Mouse (Mus musculus) liver, embryonic 14.5 days (tissue): ENCODE results near the gene Hoxb3. TPM values are rescaled to one million over a fixed set of nuclear protein-coding genes. Genes with fewer than 3 reads are reported as not detected.

Experiments
- ATAC-seq: fragments of 200-750 bp; cut with Nextera tagmentation; 2 replicates; pipeline ENCODE4 v1.8.0; 2017; ENCODE audit warnings: moderate number of reproducible peaks, mild to moderate bottlenecking, moderate library complexity; ENCODE audit not compliant: insufficient read depth
- DNase-seq, 3 experiments: peaks; one replicate each; pipeline ENCODE4 v3.0.0-alpha.2; 2012 to 2013; ENCODE audit warnings: low read depth in 3 of 3, low spot score in 3 of 3
- H3K27ac ChIP-seq: fragments of 300-500 bp; sonication (generic); 2 replicates; pipeline ENCODE4 v1.5.1; 2014; ENCODE audit warnings: moderate library complexity, mild to moderate bottlenecking, control low read depth, inconsistent platforms
- H3K27me3 ChIP-seq: fragments of 300-500 bp; sonication (generic); 2 replicates; pipeline ENCODE4 v1.6.1; 2014; ENCODE audit warnings: mild to moderate bottlenecking, low read length, moderate library complexity; ENCODE audit not compliant: control insufficient read depth, insufficient read depth
- H3K36me3 ChIP-seq: fragments of 300-500 bp; sonication (generic); replicated peaks from 2 replicates; pipeline ENCODE4 v1.6.1; 2014; ENCODE audit warnings: low read depth; ENCODE audit not compliant: control insufficient read depth, insufficient read depth
- H3K4me1 ChIP-seq, 2 experiments: fragments of 200-500 bp in 1 of 2; fragments of 300-500 bp in 1 of 2; sonication (generic) in 1 of 2; replicated peaks; 2 replicates each; pipeline ENCODE4 v1.6.1; 2012 to 2014; ENCODE audit warnings: antibody characterized with exemption in 1 of 2, inconsistent platforms in 1 of 2, low read length in 1 of 2; ENCODE audit not compliant: control insufficient read depth in 2 of 2, insufficient read depth in 2 of 2
- H3K4me2 ChIP-seq: fragments of 300-500 bp; sonication (generic); 2 replicates; pipeline ENCODE4 v1.6.1; 2014; ENCODE audit warnings: low read depth, mild to moderate bottlenecking, control low read depth, moderate library complexity
- H3K4me3 ChIP-seq, 2 experiments: fragments of 200-500 bp in 1 of 2; fragments of 300-500 bp in 1 of 2; sonication (generic) in 1 of 2; 2 replicates each; pipeline ENCODE4 v1.5.1; 2012 to 2014; ENCODE audit warnings: low read depth in 2 of 2, low read length in 2 of 2, mild to moderate bottlenecking in 2 of 2, control low read depth in 1 of 2, inconsistent platforms in 1 of 2, moderate library complexity in 1 of 2; ENCODE audit not compliant: insufficient read depth in 1 of 2
- H3K9ac ChIP-seq: fragments of 300-500 bp; sonication (generic); replicated peaks from 2 replicates; pipeline ENCODE4 v1.6.1; 2014; ENCODE audit warnings: mild to moderate bottlenecking, control low read depth, moderate library complexity
- H3K9me3 ChIP-seq: fragments of 300-500 bp; sonication (generic); 2 replicates; pipeline ENCODE4 v1.6.1; 2016; ENCODE audit warnings: low read length, mixed read lengths; ENCODE audit not compliant: control insufficient read depth
- CTCF ChIP-seq: IDR thresholded peaks from 2 replicates; pipeline ENCODE4 v1.5.1; 2016; ENCODE audit warnings: antibody characterized with exemption, low read depth, control low read depth
- EP300 ChIP-seq: IDR thresholded peaks from 2 replicates; pipeline ENCODE4 v1.6.1; 2016; ENCODE audit warnings: antibody characterized with exemption, low read depth
- WGBS: fragments of 180-500 bp; shearing (Covaris S2); extraction: QIAGEN DNeasy Blood & Tissue Kit; methylation state at CpG from one replicate; pipeline ENCODE4 v1.1.7; 2014; ENCODE audit not compliant: insufficient replicate concordance; 5-methylcytosine and 5-hydroxymethylcytosine counted together
- polyA plus RNA-seq, 2 experiments: library from polyadenylated mRNA; depleted of rRNA in 1 of 2; stranded (reverse) in 1 of 2; unstranded in 1 of 2; fragments of >200 nt; fragmentation: Nextera tagmentation in 1 of 2; extraction: Ambion mirVana in 1 of 2; gene quantifications; 2 replicates each; pipeline versions ENCODE4 v1.2.1 to v1.2.3; 2012 to 2014

Hoxb3 gene
- polyA plus RNA-seq, 2 experiments, result 0.38 TPM; not detected in 1

- H3K27ac ChIP-seq, result no peak overlapping the region
- no peaks in the 10 kb centered on the region for H3K36me3 ChIP-seq
- ATAC-seq, result no peak
- no peaks in the 10 kb centered on the region for H3K9me3 ChIP-seq
- TF ChIP-seq CTCF (no peak), EP300 (no peak)
- peaks cover 64% of the 10 kb centered on the region for H3K27me3 ChIP-seq
- no peak overlapping the region for H3K4me2 ChIP-seq
- no peak overlapping the region for H3K9ac ChIP-seq
- no peak overlapping the region for H3K4me3 ChIP-seq
- no peak for DNase-seq
- no peaks in the 10 kb centered on the region for H3K4me1 ChIP-seq
- 43% methylated on average over 12 of the region's 12 CpGs for WGBS
Measured at GRCm38 (mm10) chr11:96326705-96327104, 3.6 kb downstream of the Hoxb3 start.

DNA sequence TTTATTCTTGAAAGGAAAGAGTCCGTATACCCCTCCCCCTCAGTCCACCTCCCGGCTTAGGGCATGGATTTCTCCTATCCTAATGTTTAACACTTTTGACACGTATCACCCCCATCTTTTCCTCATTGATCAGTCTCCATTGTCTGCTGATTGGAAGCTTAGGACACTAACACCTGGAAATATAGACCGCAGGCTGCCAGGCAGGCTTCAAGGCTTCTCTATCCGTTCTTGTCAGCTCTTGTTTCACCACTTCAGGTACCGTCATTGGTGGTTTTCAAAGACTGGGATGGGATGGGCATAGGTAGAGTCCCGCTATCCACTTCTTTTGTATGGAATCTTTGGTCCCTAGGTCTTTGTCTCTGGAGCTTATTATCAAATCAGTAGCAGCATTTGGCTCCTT is 4.0 kb downstream of the Hoxb3 start:
- no peak overlapping the region for H3K9ac ChIP-seq
- TF ChIP-seq CTCF (no peak), EP300 (no peak)
- peaks cover 66% of the 10 kb centered on the region for H3K27me3 ChIP-seq
- H3K9me3 ChIP-seq, result no peaks in the 10 kb centered on the region
- no peak for DNase-seq
- H3K36me3 ChIP-seq, result no peaks in the 10 kb centered on the region
- 41% methylated on average over 7 of the region's 7 CpGs for whole genome bisulfite sequencing
- H3K4me3 ChIP-seq, result no peak overlapping the region
- no peak overlapping the region for H3K27ac ChIP-seq
- H3K4me1 ChIP-seq, result no peaks in the 10 kb centered on the region
- H3K4me2 ChIP-seq, result no peak overlapping the region
- ATAC-seq, result no peak

- H3K9ac ChIP-seq, result no peak overlapping the region
- H3K4me2 ChIP-seq, result no peak overlapping the region
- 28% methylated on average over 5 of the region's 5 CpGs for WGBS
- H3K4me3 ChIP-seq, result no peak overlapping the region
- ATAC-seq (no peak), DNase-seq (no peak)
- H3K36me3 ChIP-seq, result no peaks in the 10 kb centered on the region
- TF ChIP-seq CTCF, result no peak
- TF ChIP-seq EP300, result no peak
- H3K9me3 ChIP-seq, result no peaks in the 10 kb centered on the region
- H3K27ac ChIP-seq, result no peak overlapping the region
- H3K4me1 ChIP-seq, result no peaks in the 10 kb centered on the region
- peaks cover 68% of the 10 kb centered on the region for H3K27me3 ChIP-seq
Measured at GRCm38 (mm10) chr11:96327750-96328149, 4.6 kb downstream of the Hoxb3 start.

DNA sequence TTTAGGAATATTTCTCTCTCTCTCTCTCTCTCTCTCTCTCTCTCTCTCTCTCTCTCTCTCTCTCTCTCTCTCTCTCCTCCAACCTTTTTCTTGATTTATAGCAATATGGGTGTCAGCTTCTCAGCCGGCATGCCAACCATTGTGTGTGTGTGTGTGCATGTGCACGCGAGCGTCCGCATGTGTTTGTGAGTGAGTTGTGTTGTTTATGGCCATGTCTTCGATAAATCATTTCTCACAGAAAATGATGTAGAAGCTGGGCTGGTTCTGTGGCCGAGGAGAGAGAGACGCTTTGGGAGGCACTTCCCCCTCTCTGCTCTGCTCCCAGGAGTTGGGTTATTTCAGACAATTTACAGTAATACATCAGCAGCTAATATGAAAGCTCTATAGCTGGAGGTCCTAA is 5.5 kb downstream of the Hoxb3 start:
- ATAC-seq (no peak), DNase-seq (no peak)
- Histone ChIP-seq H3K27me3 (peaks cover 72% of the 10 kb centered on the region), H3K36me3 (no peaks in the 10 kb centered on the region), H3K27ac (no peak overlapping the region), H3K4me3 (no peak overlapping the region), H3K4me1 (no peaks in the 10 kb centered on the region), H3K9ac (no peak overlapping the region), H3K9me3 (no peaks in the 10 kb centered on the region), H3K4me2 (no peak overlapping the region)
- 27% methylated on average over 8 of the region's 8 CpGs for WGBS
- TF ChIP-seq EP300, result no peak
- no peak for TF ChIP-seq CTCF

DNA sequence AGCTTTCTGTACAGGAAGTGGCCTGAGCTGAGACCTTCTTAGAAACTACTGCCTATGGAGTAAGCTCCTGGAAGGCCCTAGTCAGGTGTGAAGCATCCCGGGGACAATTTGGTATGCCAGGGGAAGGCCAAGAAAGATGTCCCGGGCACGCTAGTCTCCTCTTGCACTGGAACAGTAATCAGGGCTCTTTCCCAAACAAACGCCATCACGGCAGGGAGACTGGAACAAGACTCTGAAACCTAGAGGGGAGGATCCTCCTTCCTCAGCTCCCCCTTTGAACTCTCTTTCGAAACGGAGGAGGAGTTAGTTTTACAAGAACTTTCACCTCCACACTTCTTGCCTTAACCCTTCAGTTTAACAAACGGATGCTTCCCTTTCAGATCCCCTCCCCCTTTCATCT is 9.0 kb downstream of the Hoxb3 start:
- Histone ChIP-seq H3K4me2 (no peak overlapping the region), H3K9ac (no peak overlapping the region), H3K27me3 (peaks cover 64% of the 10 kb centered on the region), H3K4me3 (no peak overlapping the region), H3K27ac (no peak overlapping the region), H3K4me1 (no peaks in the 10 kb centered on the region; a peak in 1 of 4 replicates), H3K9me3 (no peaks in the 10 kb centered on the region), H3K36me3 (no peaks in the 10 kb centered on the region)
- TF ChIP-seq CTCF (no peak), EP300 (no peak)
- whole genome bisulfite sequencing, result 11% methylated on average over 8 of the region's 8 CpGs
- ATAC-seq, result no peak
- no peak for DNase-seq
